Mouse (Mus musculus) thymus, adult 18-20 months (tissue): ENCODE results near the gene Prdm5.

Source experiments
- DNase-seq, 2 experiments: peaks; one replicate each; pipeline ENCODE4 v3.0.0; 2022; ENCODE audit warnings: mixed read lengths in 2 of 2

The Prdm5 gene

GRCm38 (mm10) chr6:65935566-65936281 is 156.9 kb downstream of the Prdm5 start:
- no peak for DNase-seq

- DNase-seq, result no peak
Observed at GRCm38 (mm10) chr6:65950492-65950891, 171.7 kb downstream of the Prdm5 start.

- no peak for DNase-seq
Observed at GRCm38 (mm10) chr6:65952309-65952708, 173.5 kb downstream of the Prdm5 start, which contains the start of gene 4930544G11Rik. Gene 4930544G11Rik, plus strand, starts transcription at chr6:65952609.

GRCm38 (mm10) chr6:65969386-65970111 is 190.8 kb downstream of the Prdm5 start:
- DNase-seq, result no peak

GRCm38 (mm10) chr6:65970410-65970809 is 191.6 kb downstream of the Prdm5 start:
- no peak for DNase-seq
